Mouse (Mus musculus) skeletal muscle tissue, adult 2 months (tissue): ENCODE measurements around the gene Reln.

Source experiments
- DNase-seq: peaks from one replicate; pipeline ENCODE4 v3.0.0-alpha.2; 2012; ENCODE audit warnings: low read depth, low spot score

Gene Reln

GRCm38 (mm10) chr5:21846616-21847290 lies 497.7 kb downstream of the Reln start:
- DNase-seq = no peak

DNA sequence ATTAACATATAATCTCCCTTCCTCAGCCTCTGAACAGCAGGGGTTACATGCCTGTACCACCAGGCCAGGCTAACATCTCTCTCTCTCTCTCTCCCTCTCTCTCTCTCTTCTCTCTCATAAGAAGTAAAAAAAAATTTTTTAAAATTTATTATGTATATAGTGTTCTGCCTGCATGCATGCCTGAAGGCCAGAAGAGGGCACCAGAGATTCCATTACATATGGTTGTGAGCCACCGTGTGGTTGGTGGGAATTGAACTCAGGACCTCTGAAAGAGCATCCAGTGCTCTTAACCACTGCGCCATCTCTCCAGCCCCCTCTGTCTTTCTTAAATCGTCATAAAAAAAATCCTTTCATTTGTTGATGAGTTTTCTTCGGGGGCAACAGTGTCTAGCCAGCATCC lies 499.8 kb downstream of the Reln start:
- no peak for DNase-seq
